ENCODE assay signal across 7 mouse cellular contexts in genomic region chr2:156904976-156905717, GRCm38 (mm10). TPM values are rescaled to one million over a fixed set of nuclear protein-coding genes. Genes with fewer than 3 reads are reported as not detected.
DNase-seq lines count a peak whose midpoint lies in the region; TF ChIP-seq lines count a peak whose summit lies in the region.

No protein-coding gene starts in this region.

- peak; percentile 3 for TF ChIP-seq CTCF in C2C12 (IDR thresholded peaks at IDR 0.05; ENCODE audit: control insufficient read depth, insufficient read depth, insufficient read length)
- TF ChIP-seq CTCF in cerebellum, adult 2 months (IDR thresholded peaks at IDR 0.05; ENCODE audit: borderline replicate concordance, insufficient read depth, low read depth, low read length): peak; percentile 65; the same call in 1 of the 2 replicates
- TF ChIP-seq CTCF in gastrocnemius, adult 2 months (IDR thresholded peaks at IDR 0.05): peak; percentile 80
- peak; percentile 88 for TF ChIP-seq CTCF in layer of hippocampus, adult 2 months (conservative IDR thresholded peaks at IDR 0.05)

- peak overlapping the region; percentile 92 for H3K27ac ChIP-seq in cerebellum, adult 2 months (ENCODE audit: insufficient read depth, low read length)
- no peak overlapping the region for H3K27ac ChIP-seq in gastrocnemius, adult 2 months
- no peak overlapping the region for H3K27ac ChIP-seq in layer of hippocampus, adult 2 months

- H3K27me3 ChIP-seq in C2C12 (ENCODE audit: control insufficient read depth, insufficient read depth, insufficient read length): peaks cover 3% of the 10 kb centered on the region
- H3K27me3 ChIP-seq in cerebellum, adult 2 months (ENCODE audit: control insufficient read depth, insufficient read depth, low read length): no peaks in the 10 kb centered on the region

- WGBS in cerebellum, adult 2 months: 44% methylated on average over 6 of the region's 6 CpGs

- no peak overlapping the region for H3ac ChIP-seq in C2C12 (ENCODE audit: control insufficient read depth, insufficient read length, low read depth)

- no peaks in the 10 kb centered on the region for H3K79me3 ChIP-seq in C2C12 (ENCODE audit: low read depth)

- no peak for TF ChIP-seq POLR2A in cerebellum, adult 2 months (IDR thresholded peaks at IDR 0.05; ENCODE audit: borderline replicate concordance, insufficient read depth, low read length)

- H3K4me3 ChIP-seq in C2C12 (ENCODE audit: insufficient read depth, poor library complexity, severe bottlenecking): no peak overlapping the region
- no peak overlapping the region for H3K4me3 ChIP-seq in cerebellum, adult 2 months (replicated peaks; ENCODE audit: insufficient read depth, low read depth, low read length)
- H3K4me3 ChIP-seq in gastrocnemius, adult 2 months: no peak overlapping the region
- no peak overlapping the region for H3K4me3 ChIP-seq in layer of hippocampus, adult 2 months

- intact Hi-C loops in gastrocnemius, adult 2 months (cut with DNase I): loop anchor here (1.0 to 10.0 kb wide), 2 partner anchors 91 to 190 kb away; no protein-coding TSS in a partner anchor

- DNase-seq in 3134 (ENCODE audit: extremely low read depth, insufficient read length, low spot score): peak; percentile 28
- peak; percentile 76 to 78 for DNase-seq in cerebellum, adult 2 months
- peak; percentile 68 for DNase-seq in gastrocnemius, adult 2 months
- DNase-seq in layer of hippocampus, adult 2 months (ENCODE audit: low spot score in 2 of 2): peak; percentile 66 to 76
- peak; percentile 87 for DNase-seq in lung, postnatal 10 days
- DNase-seq in spleen, postnatal 14 days (ENCODE audit: low spot score in 2 of 2): no peak

- no peaks in the 10 kb centered on the region for H3K36me3 ChIP-seq in C2C12 (ENCODE audit: control insufficient read depth, insufficient read depth)

- H3K79me2 ChIP-seq in C2C12 (ENCODE audit: control insufficient read depth, insufficient read depth): no peaks in the 10 kb centered on the region

- H3K4me1 ChIP-seq in cerebellum, adult 2 months (ENCODE audit: control insufficient read depth, insufficient read depth, low read length): peaks cover 29% of the 10 kb centered on the region

TF ChIP-seq in C2C12, 6 proteins besides CTCF, POLR2A, EP300 and RAD21:
- TF ChIP-seq MYOD1 (IDR thresholded peaks at IDR 0.05; ENCODE audit: control insufficient read depth, insufficient read length, low read depth) (no peak), MYOG (IDR thresholded peaks at IDR 0.05; ENCODE audit: control insufficient read depth, extremely low read depth, insufficient read length) (no peak), FOSL1 (IDR thresholded peaks at IDR 0.05; ENCODE audit: insufficient read depth, low read length, poor library complexity, severe bottlenecking) (no peak), USF1 (IDR thresholded peaks at IDR 0.05; ENCODE audit: low read depth) (no peak), MAX (IDR thresholded peaks at IDR 0.05) (no peak), CEBPB (IDR thresholded peaks at IDR 0.05; ENCODE audit: low read depth) (no peak)
TF ChIP-seq in C2C12: peak in this region for 0.

RNA-seq across cellular contexts. Expression of gene Sla2, which starts 18.2 kb away (rescaled TPM):
- polyA plus RNA-seq in C2C12 (2012; fragmentation: generic; extraction: Trizol): 0.13 TPM
- polyA plus RNA-seq in cerebellum, adult 2 months (2012; rRNA removed): 0.06 and 0.07 TPM in 2 replicates
- total RNA-seq in gastrocnemius, adult 2 months (2021): not detected
- total RNA-seq in layer of hippocampus, adult 2 months (2021): under 1 TPM; 0.31 to 0.34 TPM

RNA-seq across cellular contexts. Expression of gene Rab5if, which starts 42.2 kb away (rescaled TPM):
- 228 TPM for polyA plus RNA-seq in C2C12 (2012; fragmentation: generic; extraction: Trizol)
- 145 and 149 TPM in 2 replicates for polyA plus RNA-seq in cerebellum, adult 2 months (2012; rRNA removed)
- 10 to 100 TPM; 89.0 to 98.6 TPM for total RNA-seq in gastrocnemius, adult 2 months (2021)
- 10 to 100 TPM; 89.3 to 92.1 TPM for total RNA-seq in layer of hippocampus, adult 2 months (2021)

RNA-seq across cellular contexts. Expression of gene 4930518I15Rik, which starts 47.4 kb away (rescaled TPM):
- 0.27 TPM for polyA plus RNA-seq in C2C12 (2012; fragmentation: generic; extraction: Trizol)
- polyA plus RNA-seq in cerebellum, adult 2 months (2012; rRNA removed): 5.4 and 5.8 TPM in 2 replicates
- under 1 TPM; 0.73 to 0.79 TPM for total RNA-seq in gastrocnemius, adult 2 months (2021)
- total RNA-seq in layer of hippocampus, adult 2 months (2021): 1 to 10 TPM; 3.4 to 4.7 TPM

Comparison
In these comparisons a context has a peak if more than half of its experiments do, and no peak if none do; other contexts are left out.
1. DNase-seq: peak in 3134 (single experiment), cerebellum, adult 2 months (2 of 2), gastrocnemius, adult 2 months (single experiment), layer of hippocampus, adult 2 months (2 of 2) and lung, postnatal 10 days (single experiment); none in spleen, postnatal 14 days (0 of 2).
2. CTCF ChIP-seq: peak in every context shown above with its lines; median percentile 88 in layer of hippocampus, adult 2 months; 80 in gastrocnemius, adult 2 months; 65 in cerebellum, adult 2 months; 3 in C2C12.